Mouse (Mus musculus) CH12.LX (cell line): Measurements from ENCODE around the gene Pde9a. TPM values are rescaled to one million over a fixed set of nuclear protein-coding genes. Genes with fewer than 3 reads are reported as not detected.

ENCODE experiments used
- DNase-seq: peaks from one replicate; pipeline ENCODE4 v3.0.0-alpha.2; 2013; ENCODE audit errors: extremely low read depth
- H3K27ac ChIP-seq: 2 replicates; pipeline ENCODE4 v1.5.1; 2012; ENCODE audit warnings: low read depth, mild to moderate bottlenecking, control low read depth, moderate library complexity; ENCODE audit not compliant: insufficient read depth
- H3K27me3 ChIP-seq: replicated peaks from 2 replicates; pipeline ENCODE3; 2012; ENCODE audit warnings: inconsistent platforms
- H3K36me3 ChIP-seq, 2 experiments: replicated peaks in 1 of 2; 2 replicates each; pipeline versions ENCODE3 to v1.6.1; 2012; ENCODE audit warnings: inconsistent platforms in 1 of 2, low read length in 1 of 2, mild to moderate bottlenecking in 1 of 2, mixed read lengths in 1 of 2, moderate library complexity in 1 of 2; ENCODE audit not compliant: control insufficient read depth in 1 of 2, insufficient read depth in 1 of 2
- H3K4me1 ChIP-seq, 2 experiments: 2 replicates each; pipeline ENCODE4 v1.6.1; 2012; ENCODE audit warnings: inconsistent platforms in 1 of 2, moderate library complexity in 1 of 2; ENCODE audit not compliant: insufficient read depth in 2 of 2, control insufficient read depth in 1 of 2
- H3K4me2 ChIP-seq: 2 replicates; pipeline ENCODE4 v1.6.1; 2012; ENCODE audit warnings: low read depth, mild to moderate bottlenecking, control low read depth; ENCODE audit not compliant: poor library complexity, insufficient read depth, severe bottlenecking
- H3K4me3 ChIP-seq, 3 experiments: fragments of 150-350 bp in 1 of 3; sonication (generic) in 1 of 3; replicated peaks in 1 of 3; 2 replicates each; pipeline versions ENCODE3 to v1.5.1; 2011 to 2012; ENCODE audit warnings: low read depth in 2 of 3, low read length in 2 of 3, mild to moderate bottlenecking in 2 of 3, moderate library complexity in 2 of 3, control low read depth in 1 of 3, improper control_type of control experiment in 1 of 3, inconsistent platforms in 1 of 3, mixed read lengths in 1 of 3; ENCODE audit not compliant: poor library complexity in 1 of 3
- H3K79me2 ChIP-seq: replicated peaks from 2 replicates; pipeline ENCODE4 v1.6.1; 2012; ENCODE audit warnings: mild to moderate bottlenecking, moderate library complexity; ENCODE audit not compliant: control insufficient read depth, poor library complexity, insufficient read depth, severe bottlenecking; ENCODE audit errors: extremely low read depth
- H3K9ac ChIP-seq: 2 replicates; pipeline ENCODE4 v1.6.1; 2012; ENCODE audit warnings: low read depth, mild to moderate bottlenecking, control low read depth, moderate library complexity; ENCODE audit not compliant: insufficient read depth
- H3K9me3 ChIP-seq: replicated peaks from 2 replicates; pipeline ENCODE3; 2012; ENCODE audit warnings: low read length, inconsistent platforms, mixed read lengths
- CHD1 ChIP-seq: IDR thresholded peaks from 2 replicates; pipeline ENCODE4 v1.6.1; 2012; ENCODE audit warnings: low read depth, low read length, improper control_type of control experiment, inconsistent platforms
- CTCF ChIP-seq, 2 experiments: IDR thresholded peaks in 1 of 2; conservative IDR thresholded peaks in 1 of 2; 2 replicates each; pipeline ENCODE4 v1.5.1; 2011 to 2012; ENCODE audit warnings: low read depth in 2 of 2, low read length in 2 of 2, improper control_type of control experiment in 1 of 2, inconsistent platforms in 1 of 2, mild to moderate bottlenecking in 1 of 2, moderate library complexity in 1 of 2
- E2F4 ChIP-seq: IDR thresholded peaks from 2 replicates; pipeline ENCODE4 v1.6.1; 2011; ENCODE audit warnings: low read depth, low read length, improper control_type of control experiment; ENCODE audit not compliant: insufficient replicate concordance
- ELF1 ChIP-seq: IDR thresholded peaks from 2 replicates; pipeline ENCODE4 v1.6.1; 2014; ENCODE audit warnings: low read depth, mild to moderate bottlenecking, inconsistent platforms, low read length, improper control_type of control experiment
- ETS1 ChIP-seq: conservative IDR thresholded peaks from 2 replicates; pipeline ENCODE4 v1.6.1; 2012; ENCODE audit warnings: low read depth, mild to moderate bottlenecking, inconsistent platforms, low read length, improper control_type of control experiment, moderate library complexity
- HCFC1 ChIP-seq: IDR thresholded peaks from 2 replicates; pipeline ENCODE4 v1.6.1; 2012; ENCODE audit warnings: low read depth, mild to moderate bottlenecking, inconsistent platforms, low read length, improper control_type of control experiment
- IRF4 ChIP-seq: IDR thresholded peaks from 2 replicates; pipeline ENCODE4 v1.6.1; 2014; ENCODE audit warnings: low read depth, mild to moderate bottlenecking, inconsistent platforms, low read length, improper control_type of control experiment
- JUN ChIP-seq: IDR thresholded peaks from 2 replicates; pipeline ENCODE4 v1.6.1; 2011; ENCODE audit warnings: low read depth, mild to moderate bottlenecking, low read length, improper control_type of control experiment, moderate library complexity; ENCODE audit not compliant: insufficient read depth
- KAT2A ChIP-seq: IDR thresholded peaks from 2 replicates; pipeline ENCODE4 v1.6.1; 2012; ENCODE audit warnings: low read length, improper control_type of control experiment, inconsistent platforms; ENCODE audit not compliant: insufficient replicate concordance
- MAFK ChIP-seq: IDR thresholded peaks from 2 replicates; pipeline ENCODE4 v1.6.1; 2011; ENCODE audit warnings: low read length, improper control_type of control experiment; ENCODE audit not compliant: insufficient replicate concordance
- MAX ChIP-seq: IDR thresholded peaks from 2 replicates; pipeline ENCODE4 v1.6.1; 2011; ENCODE audit warnings: low read length, improper control_type of control experiment
- MEF2A ChIP-seq: IDR thresholded peaks from 2 replicates; pipeline ENCODE4 v1.6.1; 2014; ENCODE audit warnings: low read depth, mild to moderate bottlenecking, inconsistent platforms, low read length, improper control_type of control experiment, borderline replicate concordance
- MXI1 ChIP-seq: IDR thresholded peaks from 2 replicates; pipeline ENCODE4 v1.6.1; 2011; ENCODE audit warnings: mild to moderate bottlenecking, low read depth, low read length, improper control_type of control experiment
- NELFE ChIP-seq: IDR thresholded peaks from 2 replicates; pipeline ENCODE4 v1.6.1; 2011; ENCODE audit warnings: low read depth, low read length, improper control_type of control experiment
- PAX5 ChIP-seq: IDR thresholded peaks from 2 replicates; pipeline ENCODE4 v1.6.1; 2012; ENCODE audit warnings: low read length, inconsistent platforms, mixed read lengths
- POLR2AphosphoS2 ChIP-seq: IDR thresholded peaks from 2 replicates; pipeline ENCODE4 v1.6.1; 2011; ENCODE audit warnings: low read depth, low read length, improper control_type of control experiment
- RAD21 ChIP-seq: IDR thresholded peaks from 2 replicates; pipeline ENCODE4 v1.6.1; 2011; ENCODE audit warnings: low read depth, mild to moderate bottlenecking, low read length, improper control_type of control experiment, moderate library complexity
- RCOR1 ChIP-seq: conservative IDR thresholded peaks from 2 replicates; pipeline ENCODE4 v1.6.1; 2012; ENCODE audit warnings: low read depth, mild to moderate bottlenecking, inconsistent platforms, low read length, improper control_type of control experiment
- SIN3A ChIP-seq: IDR thresholded peaks from 2 replicates; pipeline ENCODE4 v1.6.1; 2012; ENCODE audit warnings: low read length, improper control_type of control experiment, inconsistent platforms
- TBP ChIP-seq: conservative IDR thresholded peaks from 2 replicates; pipeline ENCODE4 v1.6.1; 2011; ENCODE audit warnings: low read depth, low read length, improper control_type of control experiment
- UBTF ChIP-seq: IDR thresholded peaks from 2 replicates; pipeline ENCODE4 v1.6.1; 2012; ENCODE audit warnings: low read depth, mild to moderate bottlenecking, inconsistent platforms, low read length, improper control_type of control experiment, moderate library complexity
- USF1 ChIP-seq: IDR thresholded peaks from 2 replicates; pipeline ENCODE4 v1.6.1; 2014; ENCODE audit warnings: low read depth, mild to moderate bottlenecking, inconsistent platforms, low read length, improper control_type of control experiment
- USF2 ChIP-seq: conservative IDR thresholded peaks from 2 replicates; pipeline ENCODE4 v1.6.1; 2011; ENCODE audit warnings: low read depth, low read length, improper control_type of control experiment
- ZC3H11A ChIP-seq: IDR thresholded peaks from 2 replicates; pipeline ENCODE4 v1.6.1; 2012; ENCODE audit warnings: low read depth, mild to moderate bottlenecking, inconsistent platforms, low read length, improper control_type of control experiment
- ZKSCAN1 ChIP-seq: IDR thresholded peaks from 2 replicates; pipeline ENCODE4 v1.6.1; 2012; ENCODE audit warnings: low read depth, inconsistent platforms, low read length, improper control_type of control experiment, borderline replicate concordance
- dilution Hi-C: fragments of 300-500 bp; cut with MboI; formaldehyde crosslinking; loops from 2 replicates; pipeline ENCODE4 v1.14.3; 2020; ENCODE audit warnings: low sequenced_read_pairs; ENCODE audit not compliant: extremely low pct_unique_long_range_greater_than_20kb, extremely low pct_ligation_motif_present
- in situ Hi-C: fragments of 300-500 bp; cut with MboI; formaldehyde crosslinking; loops from 3 replicates; pipeline ENCODE4 v1.14.3; 2019; ENCODE audit warnings: low sequenced_read_pairs, low pct_ligation_motif_present, low pct_unique_long_range_greater_than_20kb, mixed read lengths
- polyA plus RNA-seq: library from polyadenylated mRNA; unstranded; fragments of >175 nt; gene quantifications from 2 replicates; pipeline ENCODE4 v1.2.1, GENCODE M21; 2012; ENCODE audit warnings: low read depth; ENCODE audit not compliant: insufficient read length
- total RNA-seq, 2 experiments: library from RNA; depleted of rRNA; stranded (reverse); fragments of 300-350 nt in 1 of 2; fragments of >200 nt in 1 of 2; gene quantifications; 2 replicates each; pipeline ENCODE4 v1.2.3; 2012 to 2014

The Pde9a gene
- total and polyA plus RNA-seq, 3 experiments: not detected

DNA sequence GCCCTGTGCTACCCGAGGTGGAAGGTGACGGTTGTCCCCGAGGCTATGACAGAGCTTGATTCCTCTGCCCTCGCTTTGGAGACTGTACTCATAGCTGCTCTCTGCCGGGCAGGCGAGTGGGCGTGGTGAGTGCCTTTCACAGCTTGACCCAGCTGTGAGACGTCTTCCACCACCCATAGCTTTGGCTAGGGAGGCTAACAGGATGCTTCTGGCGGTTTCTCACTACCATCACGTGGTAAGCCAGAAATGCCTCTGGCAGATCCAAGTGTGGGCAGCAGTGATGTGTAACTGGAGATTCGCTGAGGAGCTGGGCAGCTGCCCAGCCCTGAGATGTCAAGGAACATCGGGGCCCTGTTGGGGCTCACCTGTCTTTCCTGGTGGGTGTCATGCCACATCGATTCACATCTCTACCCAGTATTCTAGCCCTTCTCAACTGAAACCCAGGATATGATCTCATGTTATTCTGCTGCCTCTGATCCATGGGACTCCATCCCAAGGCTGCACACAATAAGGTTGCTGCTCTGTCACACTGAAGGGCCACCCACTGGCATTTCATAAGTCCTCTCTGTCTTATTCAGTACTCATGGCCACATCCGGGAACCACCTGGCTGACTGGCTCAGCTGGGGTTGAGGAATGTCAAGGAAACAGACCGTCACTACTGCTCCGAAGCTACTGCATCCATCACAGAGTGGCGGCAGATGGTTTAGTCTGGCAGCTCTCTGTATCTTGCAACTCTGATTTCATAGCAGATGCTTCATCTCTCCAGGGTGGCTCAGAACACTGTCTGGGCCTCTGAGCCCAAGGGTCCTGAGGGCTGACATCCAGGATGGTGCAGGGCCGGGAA lies 70.9 kb downstream of the Pde9a start:
- no peak overlapping the region for H3K4me2 ChIP-seq
- no peaks in the 10 kb centered on the region for H3K9me3 ChIP-seq
- no peaks in the 10 kb centered on the region for H3K79me2 ChIP-seq
- no peak overlapping the region for H3K9ac ChIP-seq
- in situ Hi-C loops (loop anchor here (5.0 kb wide), 1 partner anchor 35 kb away; no protein-coding TSS in a partner anchor), dilution Hi-C loops (no loop called here)
- H3K4me1 ChIP-seq: peaks cover 10 to 26% of the 10 kb centered on the region in 2 experiments
- H3K27me3 ChIP-seq: peaks cover 52% of the 10 kb centered on the region
- H3K4me3 ChIP-seq: no peak overlapping the region
- H3K36me3 ChIP-seq: no peaks in the 10 kb centered on the region
- no peak for DNase-seq
- TF ChIP-seq PAX5 (no peak), CTCF (conservative IDR thresholded peaks at IDR 0.05 in 1 of 2, IDR thresholded peaks at IDR 0.05 in 1 of 2; ENCODE audit: low read depth in 2 of 2, low read length in 2 of 2) (no peak), MXI1 (no peak), USF2 (no peak), RAD21 (no peak), POLR2AphosphoS2 (no peak), USF1 (no peak), NELFE (no peak), IRF4 (no peak), TBP (no peak), MAFK (no peak), ZKSCAN1 (no peak), SIN3A (no peak)
- H3K27ac ChIP-seq: no peak overlapping the region

DNA sequence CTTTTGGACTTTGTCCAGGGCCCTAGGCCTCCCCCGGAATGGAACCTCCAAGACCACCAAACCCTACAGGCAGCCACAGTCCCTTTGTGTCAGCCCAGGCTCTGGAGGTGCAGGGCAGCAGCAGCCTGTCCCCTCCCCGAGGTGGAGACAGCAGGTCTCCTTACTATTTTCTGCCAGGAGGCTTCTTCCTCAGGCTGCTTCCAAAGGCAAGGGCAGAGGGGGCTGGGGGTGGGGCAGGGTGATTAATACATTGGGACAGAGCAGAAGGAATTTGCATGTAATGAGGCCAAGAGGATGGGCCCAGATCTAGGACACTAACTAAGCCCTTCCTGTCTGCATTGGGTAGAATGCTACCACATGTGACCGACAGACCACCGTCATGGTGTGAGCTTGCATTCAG lies 74.4 kb downstream of the Pde9a start:
- in situ Hi-C loops (no loop called here), dilution Hi-C loops (no loop called here)
- H3K4me1 ChIP-seq: peaks cover 0 to 4% of the 10 kb centered on the region in 2 experiments; a peak in 1 of 4 replicates
- H3K9ac ChIP-seq: no peak overlapping the region
- TF ChIP-seq SIN3A (no peak), PAX5 (no peak), MEF2A (no peak), JUN (no peak), USF2 (no peak), CTCF (conservative IDR thresholded peaks at IDR 0.05 in 1 of 2, IDR thresholded peaks at IDR 0.05 in 1 of 2; ENCODE audit: low read depth in 2 of 2, low read length in 2 of 2) (no peak), ZC3H11A (no peak), ELF1 (no peak), MAX (no peak), E2F4 (no peak), KAT2A (no peak), ETS1 (no peak), CHD1 (no peak), HCFC1 (no peak), UBTF (no peak), RCOR1 (no peak), ZKSCAN1 (no peak)
- no peak overlapping the region for H3K4me3 ChIP-seq
- H3K9me3 ChIP-seq: no peaks in the 10 kb centered on the region
- no peak overlapping the region for H3K4me2 ChIP-seq
- no peak overlapping the region for H3K27ac ChIP-seq
- no peak for DNase-seq
- no peaks in the 10 kb centered on the region for H3K36me3 ChIP-seq
- H3K27me3 ChIP-seq: peaks cover 59% of the 10 kb centered on the region
- H3K79me2 ChIP-seq: no peaks in the 10 kb centered on the region
